Mouse (Mus musculus): ENCODE results near the gene Zfp638.
"Not testable (repeated sequence)": the region's sequence is repeated elsewhere in the genome, so short reads cannot be mapped to it uniquely, and the experiment has no call there.

Gene Zfp638

DNA sequence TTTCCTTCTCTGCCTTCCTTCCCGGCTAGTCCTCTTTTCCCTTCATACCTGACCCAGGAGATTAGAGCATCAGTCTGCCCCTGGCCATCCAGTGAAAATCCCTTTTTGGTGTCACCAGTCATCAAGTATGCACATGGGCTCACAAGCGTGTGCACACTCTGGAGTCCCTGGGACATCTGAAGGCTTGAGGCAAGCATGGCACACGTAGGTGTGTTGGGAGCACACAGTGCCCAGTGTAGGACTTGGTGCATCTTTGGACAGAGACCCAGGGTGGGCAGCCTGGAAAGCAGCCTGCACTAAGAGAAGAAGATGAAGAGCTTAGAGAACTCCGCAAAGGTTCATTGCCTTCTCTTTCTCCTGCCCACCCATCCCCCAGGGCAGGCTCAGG lies 143.0 kb downstream of the Zfp638 start:
- no peak for DNase-seq (ENCODE audit: low spot score)

DNA sequence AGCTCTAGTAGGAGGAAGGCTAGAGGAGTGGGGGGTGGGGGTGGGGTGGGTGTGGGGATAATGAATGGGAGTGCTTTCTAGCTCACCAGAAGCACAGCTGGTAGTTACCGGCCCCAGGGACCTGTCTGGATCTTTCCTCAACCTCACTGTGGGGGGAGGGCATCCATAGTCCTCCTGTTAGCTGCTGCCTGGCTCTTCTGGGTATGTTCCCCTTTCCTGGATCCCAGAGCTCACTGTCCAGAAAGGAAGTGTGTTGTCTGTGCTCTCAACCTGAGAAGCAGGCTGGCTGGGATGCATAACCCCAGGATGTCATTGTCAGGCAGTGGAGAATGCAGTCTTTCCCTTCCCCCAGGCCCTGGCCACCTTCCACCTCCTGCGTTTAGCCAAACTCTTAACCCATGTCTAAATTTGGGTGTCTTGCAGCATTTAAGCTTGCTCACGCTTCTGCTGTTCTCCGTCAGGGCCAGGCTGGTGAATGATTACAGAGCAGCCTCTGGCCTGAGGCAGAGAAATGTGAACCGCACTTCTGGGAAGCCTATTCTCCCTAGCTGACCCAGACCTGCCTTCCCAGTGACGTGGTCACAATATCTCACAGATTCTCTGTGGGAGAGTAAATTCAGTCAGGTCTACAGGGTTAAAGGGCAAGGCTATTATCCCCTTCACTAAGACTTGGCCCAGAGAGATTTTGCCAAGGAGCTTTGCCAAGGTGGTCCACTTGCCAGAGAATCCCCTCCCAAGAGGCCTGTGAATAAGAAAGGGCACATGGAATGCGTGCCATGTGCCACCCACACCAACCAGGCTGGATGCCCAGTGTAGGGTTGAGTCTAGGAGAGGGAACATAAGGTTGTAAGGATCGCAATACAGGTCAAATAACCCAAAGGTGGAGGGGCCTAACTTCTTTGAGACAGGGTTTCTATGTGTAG lies 143.7 kb downstream of the Zfp638 start:
- DNase-seq (ENCODE audit: low spot score): no peak

DNA sequence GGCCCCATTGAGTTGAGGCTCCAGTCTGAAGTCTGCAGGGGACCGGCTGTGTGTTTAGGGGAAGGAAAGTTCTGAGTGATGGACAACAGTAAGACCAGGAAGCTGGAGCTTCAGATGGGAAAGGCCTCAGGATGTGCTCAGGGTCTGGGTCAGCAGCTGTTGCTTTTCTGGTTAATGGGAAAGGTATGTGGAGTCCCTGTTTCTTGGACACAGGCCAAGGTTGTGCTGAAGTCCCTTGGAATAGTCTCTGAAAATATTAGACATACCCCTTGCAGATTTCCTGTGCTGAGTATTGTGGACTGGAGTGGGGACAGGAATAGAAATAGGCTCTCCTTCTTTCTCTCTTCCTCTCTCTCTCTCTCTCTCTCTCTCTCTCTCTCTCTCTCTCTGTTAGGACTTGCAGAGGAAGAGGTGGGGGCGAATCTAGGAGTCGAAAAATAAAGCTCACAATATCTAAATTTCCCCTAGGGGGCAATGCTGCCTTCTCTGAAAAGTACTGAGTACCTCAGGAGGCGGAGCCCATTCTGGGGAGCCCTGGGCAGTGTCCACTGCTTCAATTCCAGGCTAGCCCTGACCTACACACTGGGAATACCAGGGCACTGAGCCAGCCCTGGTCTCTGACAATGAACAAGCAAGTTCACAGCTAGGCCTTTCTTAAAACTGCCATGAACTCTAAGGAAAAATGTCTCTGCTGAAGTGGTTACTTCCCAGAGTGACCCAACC lies 148.2 kb downstream of the Zfp638 start:
- DNase-seq (ENCODE audit: low spot score): not testable (repeated sequence)

DNA sequence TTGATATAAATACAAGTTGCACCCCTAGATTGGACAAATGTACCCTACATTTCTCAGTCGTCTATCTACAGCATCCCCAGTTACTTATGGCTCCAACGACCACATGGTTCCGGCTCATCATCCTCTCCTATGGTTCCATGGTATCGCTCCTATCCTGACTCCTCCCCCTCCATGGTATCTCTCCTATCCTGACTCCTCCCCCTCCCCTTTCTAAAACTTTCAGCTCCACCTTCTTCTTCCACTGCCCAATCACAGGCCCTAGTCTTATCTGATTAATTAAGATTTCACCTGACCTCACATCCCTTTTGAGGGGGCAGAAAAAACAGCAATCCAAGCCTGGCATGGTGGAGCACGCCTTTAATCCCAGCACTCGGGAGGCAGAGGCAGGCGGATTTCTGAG lies 149.9 kb downstream of the Zfp638 start:
- no peak for DNase-seq (ENCODE audit: low spot score)

DNA sequence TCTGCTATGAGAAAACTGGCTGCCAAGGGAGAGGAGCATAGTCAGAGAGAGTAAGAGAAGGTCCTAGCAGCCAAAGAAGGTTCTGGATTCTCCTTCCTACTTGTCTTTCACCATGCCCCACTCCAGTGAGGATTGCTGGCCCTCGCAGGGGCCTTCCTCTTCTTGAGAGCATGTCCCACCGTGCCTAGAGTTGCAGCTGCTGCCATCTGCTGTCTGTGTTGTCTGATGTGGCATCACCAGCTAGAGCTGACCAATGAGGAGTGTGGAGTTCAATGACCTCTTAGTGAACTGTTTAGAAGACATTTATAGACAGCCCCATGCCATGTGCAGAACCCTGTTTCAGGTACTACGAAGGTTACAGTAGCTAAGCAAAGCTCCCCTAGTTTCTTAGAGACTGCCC lies 150.5 kb downstream of the Zfp638 start:
- DNase-seq (ENCODE audit: low spot score): no peak

DNA sequence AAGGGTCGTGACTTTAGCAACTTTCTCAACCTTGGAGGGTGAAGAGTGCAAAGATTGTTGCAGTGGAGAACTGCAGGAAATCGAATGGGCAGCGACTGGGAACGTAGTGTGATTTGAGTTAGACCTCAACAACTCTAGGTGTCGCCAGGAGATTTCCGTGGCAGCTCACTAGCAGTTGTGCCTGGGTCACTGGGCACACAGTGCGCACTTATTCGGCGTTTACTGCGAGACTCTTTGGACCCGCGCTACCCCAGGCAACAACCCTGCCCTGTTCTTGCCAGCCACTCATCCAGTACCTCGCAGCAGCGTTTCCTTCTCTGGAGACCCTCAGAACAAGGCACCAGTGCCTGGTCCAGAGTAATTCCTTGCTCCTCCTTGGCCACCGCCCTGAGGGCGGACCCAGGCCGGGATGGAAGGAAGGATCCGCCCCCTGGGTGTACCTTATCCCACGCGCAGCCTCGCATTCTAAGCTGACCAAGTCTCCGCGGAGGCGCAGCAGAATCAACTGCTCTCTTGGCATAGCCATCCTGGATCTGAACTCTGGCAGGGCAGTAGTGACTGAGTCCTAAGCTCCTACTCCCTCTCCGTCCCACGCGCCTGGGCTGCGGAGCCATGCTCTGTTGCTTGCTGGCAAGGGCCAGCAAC lies 152.1 kb downstream of the Zfp638 start:
- DNase-seq (ENCODE audit: low spot score): no peak

DNA sequence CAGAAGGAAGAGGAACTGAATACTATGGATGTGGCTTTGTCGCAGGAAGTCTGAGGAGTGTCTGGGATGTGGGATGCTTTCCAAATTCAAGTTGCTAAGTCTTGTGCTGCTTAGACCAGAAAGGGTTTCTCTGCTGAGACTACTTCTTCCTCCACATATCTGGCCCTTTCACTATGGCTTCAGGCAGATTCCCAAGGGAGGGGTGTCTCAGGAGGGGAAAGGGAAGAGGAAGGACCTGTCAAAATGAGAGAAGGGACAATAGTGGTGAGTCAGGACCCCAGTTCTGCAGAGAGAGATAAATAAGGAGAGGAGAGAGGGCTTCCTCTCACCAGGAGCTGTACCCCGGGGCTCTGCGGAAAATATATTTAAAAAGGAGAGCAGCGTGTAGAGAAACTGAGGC lies 153.1 kb downstream of the Zfp638 start:
- no peak for DNase-seq (ENCODE audit: low spot score)

DNA sequence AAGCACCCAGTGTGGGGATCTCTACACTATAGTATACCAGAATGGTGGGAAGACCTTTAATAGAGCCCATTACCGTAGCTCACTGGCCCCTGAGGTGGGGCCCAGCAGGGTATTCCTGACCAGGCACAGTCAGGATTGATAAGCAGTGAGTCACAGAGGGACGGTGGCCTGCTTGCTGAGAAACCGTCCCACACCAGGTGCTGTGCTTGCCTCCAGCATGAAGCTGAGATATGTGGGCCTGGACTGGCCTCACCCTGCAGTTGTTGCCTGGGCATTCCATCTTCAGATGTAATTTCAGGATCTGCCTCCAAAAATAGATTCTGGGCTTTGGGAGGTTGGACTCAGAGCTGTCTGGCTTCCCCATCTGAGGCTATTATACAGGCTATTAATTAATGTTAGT lies 155.1 kb downstream of the Zfp638 start:
- no peak for DNase-seq (ENCODE audit: low spot score)

DNA sequence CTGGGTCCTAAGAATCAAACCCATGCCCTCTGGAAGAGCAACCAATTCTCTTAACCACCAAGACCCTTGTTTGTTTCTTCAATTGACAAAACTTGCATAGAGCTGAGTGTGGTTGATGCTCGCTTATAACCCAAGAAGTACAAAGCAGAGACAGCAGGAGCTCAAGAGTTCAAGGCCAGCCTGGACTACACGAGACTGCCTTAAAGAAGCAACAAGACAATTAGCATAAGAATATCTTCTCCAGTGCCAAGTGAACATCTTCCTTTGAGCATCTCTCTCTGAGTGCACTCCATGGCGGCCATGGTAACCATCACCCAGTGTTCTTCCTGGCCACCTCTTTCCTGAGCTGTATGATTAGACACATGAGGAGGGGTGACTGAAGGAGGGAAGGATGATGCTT lies 158.7 kb downstream of the Zfp638 start:
- DNase-seq (ENCODE audit: low spot score): no peak

DNA sequence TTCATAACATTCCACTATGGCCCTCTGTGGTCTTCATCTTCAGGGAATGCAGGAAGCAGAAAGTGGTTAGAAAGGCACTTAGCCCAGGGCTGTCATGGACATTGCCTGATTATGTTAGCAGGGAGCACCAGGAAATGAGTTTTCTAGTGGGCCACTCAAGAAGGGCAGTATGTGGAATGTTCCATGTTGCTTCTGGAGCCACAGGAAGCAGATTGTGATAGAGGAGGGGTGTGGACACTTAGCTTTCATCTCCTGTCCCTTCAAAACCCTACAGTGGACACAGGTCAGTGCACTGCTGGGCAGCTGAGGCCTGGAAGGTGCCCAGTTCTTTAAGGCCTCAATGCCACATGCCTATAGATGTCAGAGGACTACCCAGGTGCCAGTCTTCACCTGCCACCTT lies 161.9 kb downstream of the Zfp638 start:
- no peak for DNase-seq (ENCODE audit: low spot score)

DNA sequence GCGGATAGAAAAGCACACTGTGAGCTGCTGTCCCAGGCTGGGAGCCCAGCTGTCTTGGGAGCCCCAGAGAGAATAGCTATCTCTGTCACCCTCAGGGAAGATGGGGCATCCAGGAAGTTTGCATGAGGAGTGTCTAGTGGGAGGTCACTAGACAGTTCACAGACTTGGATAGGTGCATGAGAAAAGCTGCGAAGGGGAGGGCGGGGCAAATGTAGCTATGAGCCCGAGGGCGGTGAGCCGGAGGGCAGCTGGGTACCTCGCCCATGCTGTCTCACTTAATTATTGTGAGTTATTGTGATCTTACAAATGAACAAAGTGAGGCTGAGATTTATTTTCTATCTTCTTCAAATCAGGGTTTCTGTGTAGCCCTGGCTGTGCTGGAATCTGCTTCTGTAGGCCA lies 162.9 kb downstream of the Zfp638 start:
- DNase-seq (ENCODE audit: low spot score): no peak

DNA sequence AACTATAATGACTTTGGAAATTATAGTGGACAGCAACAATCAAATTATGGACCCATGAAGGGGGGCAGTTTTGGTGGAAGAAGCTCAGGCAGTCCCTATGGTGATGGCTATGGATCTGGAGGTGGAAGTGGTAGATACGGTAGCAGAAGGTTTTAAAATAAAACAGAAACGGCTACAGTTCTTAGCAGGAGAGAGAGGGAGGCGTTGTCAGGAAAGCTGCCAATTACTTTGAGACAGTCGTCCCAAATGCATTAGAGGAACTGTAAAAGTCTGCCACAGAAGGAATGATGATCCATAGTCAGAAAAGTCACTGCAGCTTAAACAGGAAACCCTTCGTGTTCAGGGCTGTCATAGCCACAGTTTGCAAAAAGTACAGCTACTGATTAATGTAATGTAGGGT lies 165.6 kb downstream of the Zfp638 start:
- DNase-seq (ENCODE audit: low spot score): not testable (repeated sequence)

All from c-Kit-positive CD71-positive TER-119-positive erythroid progenitor cells, embryonic 14.5 days (primary cell).